Mouse (Mus musculus): ENCODE results near the gene Arrdc1.
A peak's percentile ranks its signal among the peaks of the same experiment; 100 is the strongest.

Gene Arrdc1

GRCm38 (mm10) chr2:24919839-24920175, 15.2 kb downstream of the Arrdc1 start:
- DNase-seq: no peak

DNA sequence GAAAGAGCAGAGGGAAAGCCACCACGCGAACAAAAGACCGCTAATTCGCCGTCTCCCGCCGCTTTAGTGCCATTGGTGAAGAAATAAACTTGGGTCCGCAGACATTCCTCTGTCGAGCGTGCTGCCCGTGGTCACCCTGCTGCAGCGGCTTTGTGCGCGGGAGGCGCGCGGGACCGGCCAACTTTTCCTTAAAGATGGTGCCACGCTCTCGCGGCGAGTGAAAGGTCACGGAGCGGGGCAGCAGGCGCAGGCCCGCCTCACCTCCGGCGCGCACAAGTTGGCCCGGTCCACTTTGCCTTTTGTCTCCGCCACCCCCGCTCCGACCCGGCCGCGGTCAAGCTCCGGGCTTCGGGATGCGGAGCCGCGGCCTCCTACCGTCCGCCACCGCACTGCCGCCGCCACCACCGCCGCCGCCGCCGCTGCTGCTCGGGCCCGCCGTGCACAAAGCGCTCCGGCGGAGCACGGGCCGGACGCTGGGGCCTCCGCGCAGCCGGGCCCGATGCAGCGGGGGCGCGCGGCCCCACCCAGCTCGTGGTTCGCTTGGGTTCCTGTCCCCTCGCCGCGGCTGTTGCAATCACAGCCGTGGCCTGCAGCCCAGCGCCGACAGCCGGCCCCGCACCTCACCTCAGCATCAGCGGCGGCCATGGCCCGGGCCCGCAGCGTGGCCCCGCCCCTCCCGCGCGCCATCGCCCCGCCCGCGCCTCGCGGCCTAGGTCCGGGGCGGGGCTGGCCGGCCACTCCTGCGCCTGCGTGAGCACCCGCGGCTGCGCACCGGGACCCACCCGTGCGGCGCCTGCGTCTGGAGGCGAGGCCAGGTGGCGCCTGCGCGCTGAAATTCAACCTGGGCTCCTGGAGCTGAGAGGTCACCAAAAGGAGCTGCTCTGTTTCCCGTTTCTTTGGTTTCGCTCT, 15.9 kb downstream of the Arrdc1 start, which contains the start of gene Ehmt1:
Ehmt1 (minus strand) TSS at position 685 of the 909 bp plus-strand sequence.
- peak; percentile 91 for DNase-seq

GRCm38 (mm10) chr2:24914762-24915161, 20.3 kb downstream of the Arrdc1 start:
- DNase-seq: no peak

GRCm38 (mm10) chr2:24912589-24912988, 22.5 kb downstream of the Arrdc1 start:
- no peak for DNase-seq

GRCm38 (mm10) chr2:24912189-24912588, 22.9 kb downstream of the Arrdc1 start:
- DNase-seq: no peak

- no peak for DNase-seq
Observed at GRCm38 (mm10) chr2:24910481-24910880, 24.6 kb downstream of the Arrdc1 start.

DNA sequence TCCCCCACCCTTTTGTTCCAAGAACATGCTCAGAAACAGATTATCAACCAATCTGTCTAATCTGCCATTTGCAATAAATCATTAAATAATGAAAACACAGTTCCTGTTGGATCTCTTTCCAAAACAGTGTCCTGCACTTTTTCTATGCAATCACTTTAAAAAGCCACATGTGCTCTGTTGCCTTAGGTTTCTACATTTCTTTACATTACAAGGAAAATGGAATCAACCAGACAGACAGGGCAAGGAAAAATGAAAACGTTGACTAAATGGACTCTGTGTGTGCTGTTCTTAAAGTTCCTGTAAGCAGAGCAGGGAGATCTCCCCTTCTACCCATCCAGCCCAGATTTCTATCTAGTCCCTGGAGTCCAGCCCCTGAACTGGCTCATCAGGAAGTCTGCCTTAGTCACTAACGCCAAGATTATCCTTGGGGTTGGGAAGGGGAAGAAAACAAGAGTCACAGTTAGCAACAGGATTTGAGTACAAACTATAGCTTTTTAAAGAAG, 29.3 kb downstream of the Arrdc1 start:
- DNase-seq: no peak

GRCm38 (mm10) chr2:24904823-24905652, 30.0 kb downstream of the Arrdc1 start:
- DNase-seq: no peak

- DNase-seq: no peak
Observed at GRCm38 (mm10) chr2:24902999-24903398, 32.1 kb downstream of the Arrdc1 start.

DNA sequence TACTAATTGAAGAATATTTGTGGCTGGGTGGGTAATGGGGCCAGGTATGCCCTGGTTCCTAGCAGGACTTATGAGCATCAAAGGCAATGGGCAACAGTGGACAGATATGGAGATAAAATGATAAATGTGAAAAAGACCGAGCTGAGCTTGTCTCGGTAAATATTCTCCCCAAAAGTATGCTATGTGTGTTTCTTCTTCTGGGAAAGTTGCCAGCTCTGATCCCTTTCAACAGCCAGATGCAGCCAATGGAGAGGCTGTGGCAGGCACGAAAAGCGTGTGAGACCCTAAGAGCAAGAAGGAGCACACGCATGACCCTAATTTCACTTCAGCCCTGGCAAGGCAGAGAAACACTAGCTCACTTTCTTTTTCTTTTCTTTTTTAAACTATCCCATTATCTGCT, 34.0 kb downstream of the Arrdc1 start:
- no peak for DNase-seq

GRCm38 (mm10) chr2:24899292-24899691, 35.8 kb downstream of the Arrdc1 start:
- no peak for DNase-seq

- no peak for DNase-seq
Observed at GRCm38 (mm10) chr2:24896761-24897160, 38.3 kb downstream of the Arrdc1 start.

DNA sequence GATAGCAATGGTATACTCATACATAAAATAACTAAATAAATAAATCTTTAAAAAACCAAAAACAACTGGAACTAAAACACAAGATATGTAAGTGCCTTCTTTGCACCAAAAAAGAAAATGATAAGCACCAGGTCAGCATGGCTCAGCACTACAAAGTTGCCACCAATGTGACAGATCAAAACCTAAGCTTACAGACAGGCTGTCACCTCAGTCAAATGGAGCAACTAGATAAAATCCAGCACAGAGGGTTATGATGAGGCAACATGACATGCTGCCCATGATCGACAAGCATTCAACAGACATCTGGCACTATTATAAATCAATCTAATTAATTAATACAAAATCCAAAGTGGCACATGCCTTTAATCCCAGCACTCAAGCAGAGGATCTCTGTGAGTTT, 40.8 kb downstream of the Arrdc1 start:
- DNase-seq: no peak

DNA sequence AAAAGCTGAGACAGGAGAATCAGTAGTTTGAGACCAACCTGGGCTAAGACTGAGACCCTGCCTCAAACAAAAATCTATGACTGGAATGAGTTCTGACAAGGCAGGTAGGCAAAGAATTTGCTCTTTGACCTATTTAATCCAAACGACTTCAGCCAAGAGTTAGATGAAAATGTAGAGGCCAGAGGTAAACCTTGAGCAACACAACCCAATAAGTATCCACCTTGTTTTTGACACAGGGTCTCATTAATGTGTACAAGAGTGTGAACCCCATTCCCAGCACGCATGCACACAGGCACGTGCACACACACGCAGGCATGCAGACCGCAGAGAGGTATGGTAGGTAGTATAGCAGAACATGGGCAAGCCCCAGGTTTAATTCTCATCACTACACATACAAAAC, 42.7 kb downstream of the Arrdc1 start:
- DNase-seq: no peak

GRCm38 (mm10) chr2:24890541-24891447, 44.3 kb downstream of the Arrdc1 start:
- no peak for DNase-seq

DNA sequence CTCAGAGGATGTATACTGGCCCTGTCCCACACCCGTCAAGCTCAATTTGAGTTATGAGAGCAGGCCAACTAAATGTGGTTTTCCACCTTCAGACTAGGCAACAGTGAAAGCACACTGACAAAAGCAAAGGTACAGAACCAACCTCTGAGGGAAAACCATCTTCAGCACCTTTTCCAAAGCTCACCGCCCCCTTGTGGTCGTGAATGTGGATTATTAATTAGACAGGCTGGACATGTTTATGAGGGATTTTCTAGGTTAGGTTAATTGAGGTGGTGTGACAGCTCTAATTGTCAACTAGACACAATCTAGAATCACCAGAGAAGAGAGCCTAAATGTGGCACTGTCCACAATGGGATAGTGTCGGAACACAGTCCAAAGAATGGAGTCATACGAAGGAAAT, 46.2 kb downstream of the Arrdc1 start:
- DNase-seq: no peak

- no peak for DNase-seq
Observed at GRCm38 (mm10) chr2:24880686-24881085, 54.4 kb downstream of the Arrdc1 start.

Measured in right cerebral cortex, postnatal 4 days (tissue).